Mouse (Mus musculus) gastrocnemius, adult 2 months (tissue): ENCODE measurements at regions not wholly inside any gene's neighbourhood (a gene's known extent, or its start where the extent isn't known, plus 50 kb on each side); places are given as distances from the start of the nearest gene placed in this dataset.

ENCODE experiments used
- DNase-seq: peaks from one replicate; pipeline ENCODE4 v3.0.0; 2022
- H3K27ac ChIP-seq: fragments of 200-600 bp; 2 replicates; pipeline ENCODE4 v1.8.1; 2022; ENCODE audit warnings: mild to moderate bottlenecking
- H3K4me3 ChIP-seq: fragments of 200-600 bp; 2 replicates; pipeline ENCODE4 v1.8.1; 2022; ENCODE audit warnings: mild to moderate bottlenecking, moderate library complexity
- CTCF ChIP-seq: fragments of 200-600 bp; IDR thresholded peaks from 2 replicates; pipeline ENCODE4 v1.8.1; 2022; ENCODE audit warnings: antibody characterized with exemption, mild to moderate bottlenecking, moderate library complexity
- intact Hi-C: fragments of 180-260 bp; cut with DNase I; formaldehyde crosslinking; loops from one replicate; pipeline ENCODE4 v1.15.1; 2025

DNA sequence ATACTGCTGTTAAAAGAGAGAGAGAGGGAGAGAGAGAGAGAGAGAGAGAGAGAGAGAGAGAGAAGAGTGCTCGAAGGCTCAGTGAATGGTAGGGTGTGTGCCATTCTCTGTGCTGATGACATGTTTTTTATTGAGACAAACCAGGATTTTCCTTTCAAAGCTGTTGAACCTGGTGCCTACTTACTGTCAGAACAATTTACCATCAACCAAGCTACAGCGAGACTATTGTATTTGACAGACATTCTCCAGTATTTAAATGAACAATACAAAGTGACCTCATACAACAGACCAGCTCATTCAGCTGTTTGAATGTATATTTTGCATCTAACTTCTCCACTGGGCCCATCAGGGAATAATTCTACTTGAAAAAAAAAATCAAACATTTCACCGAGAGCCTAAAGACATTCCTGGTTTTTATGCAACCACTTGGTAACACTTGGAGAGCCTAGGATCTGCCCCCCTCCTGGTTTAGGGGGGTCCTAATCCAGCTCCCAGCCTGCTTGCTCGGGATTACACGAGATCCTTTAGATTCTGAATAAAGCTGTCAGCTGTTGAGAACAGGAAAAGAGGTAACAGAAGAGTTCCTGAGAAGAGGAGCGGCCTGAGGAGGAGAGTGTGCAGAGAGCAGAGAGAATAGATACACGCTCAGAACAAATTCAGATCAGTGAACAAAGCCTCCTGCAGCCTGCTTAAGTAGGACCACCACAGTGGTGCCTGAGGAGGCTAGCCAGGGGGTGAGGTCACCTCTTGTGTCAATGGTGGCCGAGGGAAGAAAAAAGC, 117.3 kb downstream of the Anapc10 start:
- intact Hi-C loops: no loop called here
- no peak for DNase-seq
- no peak for TF ChIP-seq CTCF
- H3K4me3 ChIP-seq: no peak overlapping the region
- H3K27ac ChIP-seq: no peak overlapping the region

- Histone ChIP-seq H3K4me3 (no peak overlapping the region), H3K27ac (no peak overlapping the region)
- DNase-seq: no peak
- no peak for TF ChIP-seq CTCF
- intact Hi-C loops: no loop called here
Observed at GRCm38 (mm10) chr8:79829543-79829890, 117.9 kb downstream of the Anapc10 start.

DNA sequence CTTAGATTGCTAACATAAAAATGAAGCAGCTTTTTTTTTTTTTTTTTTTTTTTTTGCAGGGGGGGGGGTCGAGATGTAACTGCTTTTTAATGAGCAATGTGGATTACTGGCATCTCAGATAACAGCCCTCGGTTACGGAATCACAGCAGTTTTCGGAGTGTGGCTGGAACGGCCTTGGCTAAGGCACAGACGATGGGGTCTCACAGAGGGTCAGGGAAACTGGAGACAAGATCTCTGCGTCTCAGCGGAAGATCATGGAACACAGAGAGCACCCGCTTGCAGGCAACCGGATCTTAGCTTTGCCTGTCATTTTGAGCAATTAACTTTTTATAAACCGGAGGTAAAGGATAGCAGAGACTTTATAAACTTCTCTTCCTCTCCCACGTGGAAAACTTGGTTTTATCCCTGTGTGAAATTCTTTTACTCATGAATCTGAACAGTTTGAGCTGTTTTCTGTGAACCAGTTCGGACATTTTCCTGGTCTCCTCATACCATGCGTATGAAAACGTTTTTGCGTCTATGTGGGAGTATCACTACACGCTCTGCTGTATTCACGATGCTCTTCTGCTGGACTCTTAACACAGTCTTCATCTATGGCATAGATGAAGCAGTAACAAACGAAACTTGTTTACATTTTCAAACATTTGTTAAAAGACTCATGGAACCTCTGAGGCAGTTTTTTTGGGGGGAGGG, 118.5 kb downstream of the Anapc10 start:
- no peak for TF ChIP-seq CTCF
- intact Hi-C loops: no loop called here
- no peak overlapping the region for H3K4me3 ChIP-seq
- no peak overlapping the region for H3K27ac ChIP-seq
- DNase-seq: no peak

DNA sequence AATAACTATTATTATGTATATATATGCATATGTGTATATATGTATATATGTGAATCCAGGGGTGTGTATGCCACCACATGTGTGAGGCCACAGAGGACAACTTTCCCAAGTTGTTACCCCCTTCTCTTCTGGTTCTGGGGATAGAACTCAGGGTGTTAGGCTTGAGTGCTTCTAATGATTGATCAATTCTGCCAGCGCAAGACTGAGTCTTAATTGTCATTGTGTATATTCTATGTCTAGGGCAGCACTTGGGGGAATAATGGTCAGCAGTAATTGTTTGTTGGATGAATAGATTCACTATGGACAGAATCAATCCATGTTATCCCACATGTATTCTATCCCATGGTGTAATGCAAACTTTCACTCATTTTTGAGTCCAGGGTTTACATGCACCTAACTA, 127.3 kb downstream of the Anapc10 start:
- no peak for TF ChIP-seq CTCF
- no peak overlapping the region for H3K27ac ChIP-seq
- intact Hi-C loops: no loop called here
- no peak for DNase-seq
- no peak overlapping the region for H3K4me3 ChIP-seq

- TF ChIP-seq CTCF: no peak
- no peak overlapping the region for H3K4me3 ChIP-seq
- intact Hi-C loops: no loop called here
- no peak for DNase-seq
- H3K27ac ChIP-seq: no peak overlapping the region
Observed at GRCm38 (mm10) chr8:79849982-79850514, 138.4 kb downstream of the Anapc10 start.

GRCm38 (mm10) chr8:79850519-79850918, 138.9 kb downstream of the Anapc10 start:
- no peak overlapping the region for H3K4me3 ChIP-seq
- intact Hi-C loops: no loop called here
- H3K27ac ChIP-seq: no peak overlapping the region
- DNase-seq: no peak
- no peak for TF ChIP-seq CTCF

DNA sequence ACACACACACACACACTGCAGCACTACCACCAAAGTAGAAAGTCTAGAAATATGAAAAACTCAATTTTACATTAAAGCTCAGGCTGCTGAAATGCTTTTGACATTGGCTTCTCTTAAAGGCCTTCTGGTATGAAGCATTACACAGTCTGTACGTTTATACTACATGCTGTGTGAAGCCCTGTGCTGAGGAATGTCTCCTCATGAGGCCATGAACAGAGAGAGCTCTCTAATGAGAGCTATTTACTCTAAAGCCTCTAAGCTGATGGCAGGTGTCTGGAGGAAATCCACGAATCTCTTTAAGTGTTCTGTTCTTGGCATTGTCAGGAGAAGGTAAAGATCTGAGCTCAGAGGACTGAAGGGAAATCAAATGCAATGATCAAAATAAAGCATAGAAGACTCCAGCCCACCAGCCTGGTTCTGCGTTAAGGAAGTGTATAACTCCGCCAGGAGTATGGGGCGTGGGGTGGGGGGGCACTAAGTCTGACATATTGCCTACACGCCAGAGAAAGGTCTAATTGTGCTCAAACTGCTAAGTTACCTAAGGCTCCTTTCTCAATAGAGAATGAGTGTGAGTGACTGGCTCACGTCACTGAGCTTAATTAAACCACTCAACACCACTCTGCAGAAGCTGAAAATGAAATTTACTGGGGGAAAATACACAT, 160.9 kb downstream of the Anapc10 start:
- no peak for DNase-seq

GRCm38 (mm10) chr8:79907971-79908370, 149.8 kb downstream of the Hhip start:
- peak; percentile 40 for DNase-seq
- intact Hi-C loops: no loop called here
- H3K27ac ChIP-seq: no peak overlapping the region
- no peak for TF ChIP-seq CTCF
- H3K4me3 ChIP-seq: no peak overlapping the region

More for the DNA sequence above, 160.9 kb downstream of the Anapc10 start:
- intact Hi-C loops: no loop called here
- no peak overlapping the region for H3K4me3 ChIP-seq
- H3K27ac ChIP-seq: no peak overlapping the region
- TF ChIP-seq CTCF: no peak
